Mouse (Mus musculus) small intestine, adult 10 weeks (tissue): ENCODE results near the gene Vmn1r125. TPM values are rescaled to one million over a fixed set of nuclear protein-coding genes. Genes with fewer than 3 reads are reported as not detected.

ENCODE experiments used
- polyA plus RNA-seq: library from polyadenylated mRNA; stranded (reverse); fragments of 350-450 nt; fragmentation: Illumina TruSeq; extraction: RNeasy Lipid Tissue Mini Kit (QIAGEN cat#74804); gene quantifications from one replicate; pipeline ENCODE4 v1.2.3, GENCODE M21; 2014; ENCODE audit warnings: low replicate concordance

Vmn1r125 gene
- polyA plus RNA-seq, result not detected

DNA sequence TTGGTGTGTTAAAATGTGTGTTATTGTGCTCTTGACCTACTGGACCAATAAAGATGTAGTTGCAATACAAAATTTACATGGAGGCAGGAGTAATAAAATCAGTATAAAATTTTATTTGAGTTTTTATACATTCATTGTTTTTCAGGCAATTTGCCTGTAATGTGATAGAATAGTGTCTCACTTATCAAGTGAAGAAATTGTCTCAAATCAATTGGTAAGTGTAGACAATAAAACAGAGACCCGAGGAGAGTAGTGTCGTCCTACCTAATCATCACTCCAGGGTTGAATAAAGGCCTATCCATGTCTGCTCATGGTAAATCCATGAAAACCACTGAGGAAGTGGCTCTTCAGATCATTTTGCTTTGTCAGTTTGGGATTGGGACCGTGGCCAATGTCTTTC is at the start of gene Vmn1r125:
Gene Vmn1r125, plus strand, starts transcription at position 301 of the 400 bp plus-strand sequence.

DNA sequence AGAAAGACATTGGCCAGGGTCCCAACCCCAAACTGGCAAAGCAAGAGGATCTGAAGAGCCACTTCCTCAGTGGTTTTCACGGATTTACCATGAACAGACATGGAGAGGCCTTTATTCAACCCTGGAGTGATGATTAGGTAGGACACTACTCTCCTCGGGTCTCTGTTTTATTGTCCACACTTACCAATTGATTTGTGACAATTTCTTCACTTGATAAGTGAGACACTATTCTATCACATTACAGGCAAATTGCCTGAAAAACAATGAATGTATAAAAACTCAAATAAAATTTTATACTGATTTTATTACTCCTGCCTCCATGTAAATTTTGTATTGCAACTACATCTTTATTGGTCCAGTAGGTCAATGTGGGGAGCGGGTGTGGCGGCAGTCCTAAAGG is 11.5 kb upstream of the Vmn1r125 start, which contains the start of gene Vmn1r124:
Gene Vmn1r124, minus strand, starts transcription at position 101 of the 400 bp plus-strand sequence.

DNA sequence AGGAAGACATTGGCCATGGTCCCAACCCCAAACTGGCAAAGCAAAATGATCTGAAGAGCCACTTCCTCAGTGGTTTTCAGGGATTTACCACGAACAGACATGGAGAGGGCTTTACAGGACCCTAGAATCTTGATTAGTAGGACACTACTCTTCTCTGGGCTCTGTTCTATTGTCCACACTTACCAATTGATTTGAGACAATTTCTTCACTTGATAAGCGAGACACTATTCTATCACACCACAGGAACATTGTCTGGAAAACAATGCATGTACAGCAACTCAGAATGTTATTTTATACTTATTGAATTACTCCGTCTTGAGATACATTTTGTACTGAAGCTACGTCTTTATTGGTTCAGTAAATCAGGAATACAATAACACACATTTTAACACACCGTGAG is 29.4 kb downstream of the Vmn1r125 start, which contains the start of gene Vmn1r126:
Gene Vmn1r126, minus strand, starts transcription at position 101 of the 400 bp plus-strand sequence.

GRCm38 (mm10) chr7:21319761-21320160 is 47.8 kb downstream of the Vmn1r125 start, which contains the start of gene Vmn1r127:
Gene Vmn1r127 (minus strand): TSS chr7:21319861.

Other genes with a start within 250 kb of the Vmn1r125 start
- gene Vmn1r120, start 218.4 kb upstream of the Vmn1r125 start, polyA plus RNA-seq, result not detected
- not detected for gene Vmn1r121, start 173.7 kb upstream of the Vmn1r125 start, polyA plus RNA-seq
- gene Vmn1r122, start 138.1 kb upstream of the Vmn1r125 start, polyA plus RNA-seq, result not detected
- not detected for gene Vmn1r123, start 110.0 kb upstream of the Vmn1r125 start, polyA plus RNA-seq
- not detected for gene Gm5157, start 81.8 kb upstream of the Vmn1r125 start, polyA plus RNA-seq
- gene Vmn1r124, start 11.6 kb upstream of the Vmn1r125 start, polyA plus RNA-seq, result not detected
- gene Vmn1r126, start 29.3 kb downstream of the Vmn1r125 start, polyA plus RNA-seq, result not detected
- gene Vmn1r127, start 47.7 kb downstream of the Vmn1r125 start, polyA plus RNA-seq, result not detected
- not detected for gene Vmn1r128, start 77.2 kb downstream of the Vmn1r125 start, polyA plus RNA-seq
- gene Vmn1r129, start 89.1 kb downstream of the Vmn1r125 start, polyA plus RNA-seq, result not detected
- not detected for gene Gm6882, start 160.6 kb downstream of the Vmn1r125 start, polyA plus RNA-seq
- not detected for gene Vmn1r130, start 239.6 kb downstream of the Vmn1r125 start, polyA plus RNA-seq